Mouse (Mus musculus) heart, embryonic 16.5 days (tissue): Measurements from ENCODE around the gene Catsperg1. TPM values are rescaled to one million over a fixed set of nuclear protein-coding genes. Genes with fewer than 3 reads are reported as not detected.

Experiments used
- ATAC-seq: fragments of 200-750 bp; cut with Nextera tagmentation; replicated peaks from 2 replicates; pipeline ENCODE4 v1.8.0; 2017; ENCODE audit warnings: moderate number of reproducible peaks; ENCODE audit not compliant: insufficient read depth, low FRiP score; ENCODE audit errors: extremely low read depth
- H3K27ac ChIP-seq: fragments of 300-500 bp; sonication (generic); 2 replicates; pipeline ENCODE4 v1.5.1; 2014; ENCODE audit warnings: mild to moderate bottlenecking, low read length, control low read depth, moderate library complexity
- H3K27me3 ChIP-seq: fragments of 300-500 bp; sonication (generic); 2 replicates; pipeline ENCODE4 v1.6.1; 2014; ENCODE audit warnings: low read length, mixed read lengths; ENCODE audit not compliant: control insufficient read depth, insufficient read depth
- H3K36me3 ChIP-seq: fragments of 300-500 bp; sonication (generic); 2 replicates; pipeline ENCODE4 v1.6.1; 2014; ENCODE audit not compliant: control insufficient read depth, insufficient read depth
- H3K4me1 ChIP-seq: fragments of 300-500 bp; sonication (generic); 2 replicates; pipeline ENCODE4 v1.6.1; 2014; ENCODE audit warnings: low read length, mixed read lengths; ENCODE audit not compliant: control insufficient read depth, insufficient read depth
- H3K4me2 ChIP-seq: fragments of 300-500 bp; sonication (generic); 2 replicates; pipeline ENCODE4 v1.6.1; 2014; ENCODE audit warnings: low read depth, mild to moderate bottlenecking, control low read depth, low read length
- H3K4me3 ChIP-seq: fragments of 300-500 bp; sonication (generic); 2 replicates; pipeline ENCODE4 v1.5.1; 2014; ENCODE audit warnings: mild to moderate bottlenecking, control low read depth, low read length
- H3K9ac ChIP-seq: fragments of 300-500 bp; sonication (generic); 2 replicates; pipeline ENCODE4 v1.6.1; 2014; ENCODE audit warnings: low read length, control low read depth
- H3K9me3 ChIP-seq: fragments of 300-500 bp; sonication (generic); replicated peaks from 2 replicates; pipeline ENCODE4 v1.6.1; 2016; ENCODE audit warnings: low read length; ENCODE audit not compliant: control insufficient read depth
- WGBS: fragments of 180-500 bp; shearing (Covaris S2); extraction: QIAGEN DNeasy Blood & Tissue Kit; methylation state at CpG from one replicate; pipeline ENCODE4 v1.1.7; 2014; 5-methylcytosine and 5-hydroxymethylcytosine counted together
- polyA plus RNA-seq: library from polyadenylated mRNA; unstranded; fragments of >200 nt; fragmentation: Nextera tagmentation; extraction: Ambion mirVana; gene quantifications from 2 replicates; pipeline ENCODE4 v1.2.1, GENCODE M21; 2015

Catsperg1 gene
- polyA plus RNA-seq, 1 experiment from 2014 or later = 0.09 TPM

GRCm38 (mm10) chr7:29234661-29235060 lies 20.8 kb upstream of the Catsperg1 start:
- 81% methylated on average over 5 of the region's 5 CpGs for WGBS
- H3K9ac ChIP-seq = no peak overlapping the region

GRCm38 (mm10) chr7:29233745-29234144 lies 19.9 kb upstream of the Catsperg1 start:
- H3K4me2 ChIP-seq = no peak overlapping the region
- peak overlapping the region; percentile 78 for H3K27ac ChIP-seq
- H3K9me3 ChIP-seq = no peaks in the 10 kb centered on the region
- H3K4me3 ChIP-seq = no peak overlapping the region
- WGBS = 18% methylated on average over 6 of the region's 6 CpGs
- ATAC-seq = peak; percentile 21
- H3K27me3 ChIP-seq = 0 out of 2 replicates have a peak, but pooled peaks cover 6% of the 10 kb centered on the region
- H3K36me3 ChIP-seq = no peaks in the 10 kb centered on the region
- no peak overlapping the region for H3K9ac ChIP-seq
- H3K4me1 ChIP-seq = peaks cover 14% of the 10 kb centered on the region

More at GRCm38 (mm10) chr7:29234661-29235060, 20.8 kb upstream of the Catsperg1 start:
- H3K36me3 ChIP-seq = no peaks in the 10 kb centered on the region
- H3K27ac ChIP-seq = no peak overlapping the region
- no peak for ATAC-seq
- H3K4me2 ChIP-seq = no peak overlapping the region
- 0 out of 2 replicates have a peak, but pooled peaks cover 6% of the 10 kb centered on the region for H3K27me3 ChIP-seq
- no peak overlapping the region for H3K4me3 ChIP-seq
- no peaks in the 10 kb centered on the region for H3K9me3 ChIP-seq
- H3K4me1 ChIP-seq = peaks cover 22% of the 10 kb centered on the region

- Histone ChIP-seq H3K4me1 (peaks cover 10% of the 10 kb centered on the region), H3K36me3 (no peaks in the 10 kb centered on the region), H3K9me3 (no peaks in the 10 kb centered on the region), H3K9ac (peak within 1 kb of the TSS; percentile 77), H3K27me3 (0 out of 2 replicates have a peak, but pooled peaks cover 6% of the 10 kb centered on the region), H3K4me2 (peak within 1 kb of the TSS; percentile 93), H3K4me3 (peak within 1 kb of the TSS; percentile 71), H3K27ac (peak within 1 kb of the TSS; percentile 78)
- peak; percentile 25 for ATAC-seq
- WGBS = under 1% methylated on average over 62 of the region's 62 CpGs
These were observed 18.6 kb upstream of the Catsperg1 start, which contains the start of gene Kcnk6 for GRCm38 (mm10) chr7:29232247-29233013. TSS of gene Kcnk6 (minus strand) at chr7:29232515.

DNA sequence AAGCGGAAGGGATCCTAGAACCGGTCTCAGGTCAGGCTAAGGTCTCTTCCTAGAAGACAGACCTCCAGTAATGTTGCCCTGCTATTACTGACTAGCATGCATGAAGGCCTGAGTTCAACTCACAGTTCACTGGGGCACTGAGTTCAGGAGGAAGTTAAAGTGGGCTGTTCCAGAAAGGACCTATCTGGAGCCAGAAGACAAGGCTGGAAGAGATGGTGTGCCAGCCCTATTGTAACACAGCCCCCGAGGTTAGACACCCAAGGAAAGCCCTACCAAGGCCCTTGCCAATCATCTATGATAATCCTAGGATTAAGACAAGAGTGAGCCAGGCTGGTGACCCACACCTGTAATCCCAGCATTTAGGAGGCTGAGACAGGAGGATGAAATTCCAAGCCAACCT lies 17.7 kb upstream of the Catsperg1 start:
- Histone ChIP-seq H3K9me3 (no peaks in the 10 kb centered on the region), H3K27ac (peak overlapping the region; percentile 55), H3K4me2 (peak overlapping the region; percentile 93), H3K4me3 (peak overlapping the region; percentile 71), H3K9ac (peak overlapping the region; percentile 77), H3K27me3 (0 out of 2 replicates have a peak, but pooled peaks cover 6% of the 10 kb centered on the region), H3K36me3 (no peaks in the 10 kb centered on the region), H3K4me1 (peaks cover 10% of the 10 kb centered on the region)
- ATAC-seq = no peak
- 44% methylated on average over 3 of the region's 3 CpGs for WGBS

DNA sequence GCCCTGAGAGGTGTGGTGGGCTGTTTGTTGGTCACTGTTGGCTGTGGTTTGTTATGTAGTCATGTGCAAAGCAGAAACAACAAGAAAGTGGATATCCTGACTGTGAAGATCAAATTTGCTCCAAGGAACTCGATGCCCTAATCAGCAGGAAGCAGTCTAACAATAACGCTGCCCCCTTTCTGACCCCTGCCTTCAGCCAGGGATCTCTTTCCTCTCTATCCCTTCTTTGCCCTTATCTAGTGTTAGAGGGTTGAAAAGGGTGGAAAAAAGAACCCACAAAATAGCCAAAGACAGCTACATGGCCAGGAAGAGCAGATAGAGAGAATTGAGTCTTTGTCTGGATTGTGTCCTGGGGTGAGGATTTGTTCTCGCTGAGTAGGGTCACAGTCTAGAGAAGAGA lies 16.7 kb upstream of the Catsperg1 start:
- Histone ChIP-seq H3K4me1 (peaks cover 10% of the 10 kb centered on the region), H3K4me3 (no peak overlapping the region), H3K27me3 (0 out of 2 replicates have a peak, but pooled peaks cover 6% of the 10 kb centered on the region), H3K27ac (peak overlapping the region; percentile 16; the same call in 1 of the 2 replicates), H3K36me3 (no peaks in the 10 kb centered on the region), H3K4me2 (peak overlapping the region; percentile 93; the same call in 1 of the 2 replicates), H3K9me3 (no peaks in the 10 kb centered on the region), H3K9ac (no peak overlapping the region)
- 23% methylated on average over 3 of the region's 3 CpGs for WGBS
- no peak for ATAC-seq

DNA sequence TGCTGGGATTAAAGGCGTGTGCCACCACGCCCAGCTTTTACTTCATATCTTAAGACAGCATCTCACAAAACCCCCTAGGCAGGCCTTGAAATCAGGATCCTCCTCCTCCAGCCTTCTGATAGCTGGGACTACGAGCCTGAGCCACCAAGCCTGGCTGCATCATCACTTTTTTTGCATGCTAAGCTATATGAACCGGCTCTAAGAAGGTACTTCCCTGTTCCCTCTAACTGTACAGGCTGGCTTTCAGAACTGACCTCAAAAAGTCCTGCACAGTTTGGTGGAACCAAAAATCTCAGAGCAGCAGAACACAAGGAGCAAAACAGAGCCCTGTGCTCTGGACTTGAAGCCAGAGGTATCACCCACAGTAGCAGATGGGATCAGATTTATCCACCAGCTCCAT lies 14.4 kb upstream of the Catsperg1 start:
- WGBS = 72% methylated on average over 4 of the region's 4 CpGs
- Histone ChIP-seq H3K36me3 (no peaks in the 10 kb centered on the region), H3K27me3 (0 out of 2 replicates have a peak, but pooled peaks cover 6% of the 10 kb centered on the region), H3K4me3 (no peak overlapping the region), H3K9ac (no peak overlapping the region), H3K27ac (no peak overlapping the region), H3K9me3 (no peaks in the 10 kb centered on the region), H3K4me2 (no peak overlapping the region), H3K4me1 (peaks cover 1% of the 10 kb centered on the region; the same call in 1 of the 2 replicates)
- no peak for ATAC-seq

DNA sequence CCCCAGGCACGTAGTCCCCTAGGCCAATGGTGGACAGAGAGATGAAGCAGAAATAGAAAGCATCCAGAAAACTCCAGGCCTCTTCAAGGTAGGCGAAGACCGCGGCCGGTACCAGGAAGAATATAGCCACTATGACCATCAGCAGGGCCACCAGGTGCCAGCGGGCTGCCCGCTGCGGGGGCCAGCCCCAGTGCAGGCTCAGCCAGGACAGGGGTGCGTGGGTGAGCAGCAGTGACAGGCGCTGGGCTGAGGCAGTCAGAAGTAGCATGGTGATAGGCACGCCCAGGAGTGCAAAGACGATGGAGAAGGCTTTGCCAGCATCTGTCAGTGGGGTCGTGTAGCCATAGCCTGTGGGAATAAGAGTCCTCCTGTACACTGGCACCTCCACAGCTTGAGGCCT lies 11.7 kb upstream of the Catsperg1 start:
- Histone ChIP-seq H3K9ac (no peak overlapping the region), H3K27me3 (no peaks in the 10 kb centered on the region), H3K4me1 (no peaks in the 10 kb centered on the region), H3K4me3 (no peak overlapping the region), H3K4me2 (no peak overlapping the region), H3K27ac (no peak overlapping the region), H3K36me3 (peaks cover 7% of the 10 kb centered on the region; the same call in 1 of the 2 replicates), H3K9me3 (no peaks in the 10 kb centered on the region; the same call in 1 of the 2 replicates)
- no peak for ATAC-seq
- WGBS = 76% methylated on average over 13 of the region's 13 CpGs

DNA sequence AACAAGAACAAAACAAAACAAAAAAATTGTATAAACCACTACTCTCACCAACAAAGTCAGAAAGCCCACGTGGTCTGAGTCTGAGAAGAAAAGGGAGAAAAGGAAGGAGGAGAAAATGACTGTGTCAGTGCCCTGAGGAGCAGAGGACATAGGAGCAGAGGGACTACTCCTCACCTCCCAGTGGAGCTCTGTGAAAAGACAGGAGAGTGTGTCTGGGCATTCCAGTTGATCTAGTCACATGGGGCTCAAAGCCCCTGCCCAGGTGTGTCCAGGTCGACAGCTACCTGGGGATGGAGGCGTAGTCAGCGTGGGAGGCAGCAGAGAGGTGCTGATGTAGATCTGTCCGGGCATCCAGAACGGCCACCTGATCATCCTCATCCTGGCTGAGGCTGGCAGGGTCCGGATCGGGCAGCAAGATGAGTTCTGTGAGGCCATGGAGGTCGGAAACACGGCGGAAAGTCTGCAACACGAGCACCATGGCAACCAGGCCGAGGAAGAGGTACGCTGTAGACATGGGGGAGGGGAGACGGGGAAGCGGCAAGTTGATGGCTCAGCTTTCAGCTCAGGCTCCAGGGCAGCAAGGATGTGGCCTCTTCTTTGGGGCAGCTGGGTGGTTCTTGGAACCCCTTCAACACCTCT lies 11.0 kb upstream of the Catsperg1 start:
- H3K9ac ChIP-seq = no peak overlapping the region
- H3K4me1 ChIP-seq = no peaks in the 10 kb centered on the region
- no peak overlapping the region for H3K4me3 ChIP-seq
- ATAC-seq = no peak
- no peak overlapping the region for H3K27ac ChIP-seq
- H3K4me2 ChIP-seq = no peak overlapping the region
- H3K9me3 ChIP-seq = peaks cover 5% of the 10 kb centered on the region
- WGBS = 25% methylated on average over 16 of the region's 16 CpGs
- H3K27me3 ChIP-seq = no peaks in the 10 kb centered on the region
- peaks cover 7% of the 10 kb centered on the region; the same call in 1 of the 2 replicates for H3K36me3 ChIP-seq

DNA sequence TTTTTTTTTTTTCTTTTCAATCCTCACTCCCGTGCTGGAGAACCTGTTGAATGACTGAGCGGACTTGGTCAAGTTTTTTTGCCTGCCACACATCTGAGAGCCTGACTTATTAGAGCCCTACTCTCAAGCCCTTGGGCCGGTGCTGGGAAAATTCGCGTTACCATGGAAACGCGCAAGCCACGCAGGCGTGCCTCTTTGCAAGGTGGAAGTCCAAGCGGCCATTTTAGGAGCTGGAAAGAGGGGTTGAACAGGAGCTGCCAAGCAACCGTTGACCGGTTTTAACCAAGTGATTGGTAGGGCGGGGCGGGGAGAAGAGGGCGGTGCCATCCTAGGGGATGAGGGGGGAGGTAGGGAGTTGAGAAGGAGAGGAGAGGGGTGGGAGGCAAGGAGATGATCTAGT lies 1.0 kb upstream of the Catsperg1 start:
- Histone ChIP-seq H3K27ac (no peak overlapping the region), H3K27me3 (peaks cover 3% of the 10 kb centered on the region; the same call in 1 of the 2 replicates), H3K36me3 (no peaks in the 10 kb centered on the region), H3K9ac (no peak overlapping the region), H3K4me1 (peaks cover 5% of the 10 kb centered on the region; the same call in 1 of the 2 replicates), H3K4me2 (no peak overlapping the region), H3K9me3 (peaks cover 20% of the 10 kb centered on the region), H3K4me3 (no peak overlapping the region)
- ATAC-seq = no peak
- WGBS = 45% methylated on average over 15 of the region's 15 CpGs
